Mouse (Mus musculus) v-Abl transformed pro-B cells (cell line): ENCODE data around the gene Ddx21.

Experiments
- in situ Hi-C, 2 experiments: fragments of 400-800 bp; cut with MboI; formaldehyde crosslinking; loops; one replicate each; pipeline ENCODE4 v1.15.1; 2025; ENCODE audit not compliant: unreplicated experiment in 2 of 2

Ddx21 gene

DNA sequence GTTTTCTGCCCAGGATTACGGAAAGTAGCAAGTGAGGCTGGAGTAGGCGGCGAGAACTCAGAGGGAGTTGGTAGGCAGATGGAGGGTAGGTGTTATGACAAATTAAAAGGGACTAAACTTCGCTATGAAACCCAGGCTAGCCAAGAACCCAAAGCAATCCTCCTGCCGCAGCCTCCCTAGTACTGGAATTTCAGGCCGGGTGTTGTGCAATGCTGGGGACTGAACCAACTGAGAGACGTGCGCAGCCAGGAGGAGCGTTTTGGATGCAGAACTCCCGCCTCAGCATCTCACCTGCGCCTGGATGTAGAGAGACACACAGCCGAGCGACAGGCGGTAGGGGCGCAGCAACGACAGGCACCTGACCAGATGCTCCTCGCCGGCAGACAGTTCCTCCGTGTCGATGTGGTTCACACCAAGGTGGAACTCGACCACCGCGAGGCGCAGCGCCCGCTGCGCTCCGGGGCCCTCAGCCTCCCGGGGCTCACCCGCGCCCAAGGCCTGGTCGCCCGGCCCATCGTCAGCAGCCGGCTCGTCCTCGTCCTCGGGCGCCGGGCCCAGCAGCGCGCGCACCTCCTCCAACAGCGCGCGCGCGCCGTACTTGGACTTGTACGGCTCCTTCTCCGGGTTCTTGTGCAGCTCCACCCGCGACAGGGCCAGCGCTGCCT, 24.3 kb downstream of the Ddx21 start:
- in situ Hi-C loops, result loop anchor here in 1 of 2 experiments (25.0 kb wide), 1 partner anchor 391 kb away; no protein-coding TSS in a partner anchor

DNA sequence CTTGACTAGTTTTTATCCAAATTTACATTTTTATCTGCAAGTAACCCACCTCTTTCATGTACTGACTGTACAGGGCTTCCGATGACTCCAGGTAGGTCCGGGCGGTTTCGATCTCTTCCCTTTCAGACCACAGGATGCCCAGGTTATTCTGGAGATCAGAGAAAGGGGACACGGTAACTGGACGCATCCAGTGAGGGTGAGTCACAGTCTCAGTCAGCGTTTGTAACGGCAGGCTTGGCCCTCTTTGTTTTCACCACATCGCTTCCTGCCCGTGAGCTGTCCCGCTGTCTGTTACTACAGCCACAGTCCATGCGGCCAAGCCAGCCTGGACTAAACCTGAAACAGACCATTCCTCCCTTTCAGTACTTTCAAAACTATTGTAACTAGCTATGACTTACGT, 27.1 kb downstream of the Ddx21 start:
- in situ Hi-C loops, result loop anchor here in 1 of 2 experiments (25.0 kb wide), 1 partner anchor 388 kb away; no protein-coding TSS in a partner anchor

DNA sequence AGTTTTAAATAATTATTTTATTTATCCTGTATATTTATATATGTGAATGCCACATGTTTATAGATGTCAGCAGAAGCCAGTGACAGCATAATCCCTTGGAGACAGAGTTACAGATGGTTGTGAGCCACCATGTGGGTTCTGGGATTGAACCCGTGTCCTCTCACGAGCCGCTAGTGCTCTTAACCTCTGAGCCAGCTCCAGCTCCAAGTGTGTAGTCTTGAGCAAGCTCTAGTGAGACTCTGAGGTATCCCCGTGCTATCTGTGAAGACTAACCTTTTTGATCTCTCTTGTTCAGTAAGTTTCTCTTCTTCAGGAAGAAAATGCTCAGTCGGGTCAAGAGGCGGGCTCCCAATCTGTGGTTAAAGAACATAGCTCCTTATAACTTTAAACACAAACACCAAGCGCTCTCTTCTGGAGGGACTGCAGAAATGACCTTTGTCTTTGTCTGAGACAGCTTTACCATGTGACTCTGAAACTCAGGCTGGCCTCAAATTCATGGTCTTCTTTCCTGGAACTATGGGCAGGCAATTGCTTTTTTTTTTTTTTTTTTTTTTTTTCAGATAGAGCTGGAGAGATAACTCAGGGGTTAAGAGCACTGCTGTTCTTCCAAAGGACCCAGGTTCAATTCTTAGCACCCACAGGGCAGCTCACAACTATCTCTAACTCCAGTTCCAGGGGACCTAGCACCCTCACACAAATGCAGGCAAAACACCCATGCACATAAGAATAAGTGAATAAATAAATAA, 31.8 kb downstream of the Ddx21 start:
- in situ Hi-C loops, result no loop called here

DNA sequence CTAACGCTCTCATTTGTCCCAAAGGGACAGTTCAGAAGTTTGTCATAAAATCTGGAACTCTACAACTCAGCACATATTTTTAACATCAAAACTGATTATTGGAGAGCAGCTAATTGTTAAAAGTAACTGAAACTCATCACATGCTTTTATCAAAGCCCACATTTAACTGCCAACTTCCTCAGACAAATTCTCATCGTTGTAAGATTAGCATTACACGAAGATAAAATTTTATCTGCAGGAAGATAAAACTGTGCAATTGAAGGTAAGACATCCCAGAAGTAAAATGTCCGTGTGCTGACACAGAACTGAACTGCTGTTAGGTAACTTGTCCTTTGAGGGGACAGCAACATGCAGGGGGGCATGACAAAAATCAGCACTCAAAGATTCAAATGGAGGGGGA, 33.2 kb downstream of the Ddx21 start:
- in situ Hi-C loops, result no loop called here

DNA sequence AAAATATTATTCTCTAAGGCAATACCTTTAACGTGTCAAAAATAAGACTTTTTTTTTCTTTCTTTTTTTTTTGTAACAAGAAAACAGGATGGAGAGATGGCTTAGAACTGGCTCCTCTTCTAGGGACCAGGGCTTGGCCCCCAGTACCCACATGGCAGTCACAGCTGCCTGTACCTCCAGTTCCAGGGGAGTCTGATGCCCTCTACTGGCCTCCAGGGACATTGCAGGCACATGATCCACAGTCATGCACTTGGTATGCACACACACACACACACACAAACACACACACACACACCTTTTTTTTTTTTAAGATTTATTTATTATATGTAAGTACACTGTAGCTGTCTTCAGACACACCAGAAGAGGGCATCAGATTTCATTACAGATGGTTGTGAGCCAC, 44.3 kb downstream of the Ddx21 start:
- in situ Hi-C loops, result no loop called here

DNA sequence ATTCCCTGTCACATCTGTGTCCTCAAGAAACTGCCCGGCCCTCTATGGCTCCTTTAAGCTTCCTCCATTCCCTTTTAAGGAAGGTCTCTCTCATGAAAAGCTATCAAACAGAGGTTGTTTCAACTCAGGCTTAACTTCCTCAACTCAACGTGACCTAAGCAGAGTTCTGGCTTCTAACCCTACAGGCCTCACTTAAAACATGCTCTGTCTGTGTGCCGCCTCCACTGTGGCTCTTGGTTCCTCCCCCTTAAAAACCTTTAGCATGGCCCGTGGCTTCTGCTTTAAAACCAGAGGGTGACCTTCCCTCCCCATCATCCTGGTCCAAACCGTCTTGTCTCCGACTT, 45.6 kb downstream of the Ddx21 start:
- in situ Hi-C loops, result no loop called here

DNA sequence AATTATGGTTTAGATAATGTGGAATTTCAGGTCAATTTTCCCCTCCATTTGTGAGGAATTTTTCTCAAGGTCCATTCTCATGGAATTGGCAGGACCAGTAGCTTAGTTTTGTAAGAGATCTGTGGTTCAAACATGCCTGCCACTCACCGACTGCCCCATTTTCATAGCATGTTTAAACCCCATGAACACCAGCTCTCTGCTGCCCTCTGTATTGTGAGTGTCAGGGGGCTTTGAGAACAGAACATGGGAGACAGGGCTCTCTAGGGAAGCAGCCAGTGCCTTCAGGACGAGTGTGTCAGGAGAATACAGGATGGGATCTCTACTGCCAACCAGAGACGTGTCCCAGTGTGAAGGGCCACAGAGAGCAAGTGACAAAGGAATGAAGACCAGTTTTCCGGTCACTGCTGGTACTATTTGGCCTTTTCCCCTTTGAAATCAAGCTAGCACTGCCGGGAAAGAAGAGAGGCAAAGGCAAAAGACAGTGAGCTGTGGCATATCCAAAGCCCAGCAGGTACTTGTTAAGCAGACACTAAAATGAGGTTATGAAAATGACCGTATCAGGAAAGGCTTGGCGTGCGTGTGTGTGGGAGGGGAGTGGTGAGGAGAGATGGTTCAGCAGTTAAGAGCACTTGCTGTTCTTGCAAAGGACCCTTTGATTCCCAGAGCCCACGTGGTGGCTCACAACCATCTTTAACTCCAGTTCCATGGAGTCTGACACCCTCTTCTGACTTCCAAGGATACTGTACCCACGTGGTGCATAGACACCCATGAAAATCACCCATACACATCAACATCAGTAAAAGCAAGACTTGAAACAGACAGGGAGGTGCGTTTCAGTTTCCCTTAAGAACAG, 46.1 kb downstream of the Ddx21 start:
- in situ Hi-C loops, result no loop called here

DNA sequence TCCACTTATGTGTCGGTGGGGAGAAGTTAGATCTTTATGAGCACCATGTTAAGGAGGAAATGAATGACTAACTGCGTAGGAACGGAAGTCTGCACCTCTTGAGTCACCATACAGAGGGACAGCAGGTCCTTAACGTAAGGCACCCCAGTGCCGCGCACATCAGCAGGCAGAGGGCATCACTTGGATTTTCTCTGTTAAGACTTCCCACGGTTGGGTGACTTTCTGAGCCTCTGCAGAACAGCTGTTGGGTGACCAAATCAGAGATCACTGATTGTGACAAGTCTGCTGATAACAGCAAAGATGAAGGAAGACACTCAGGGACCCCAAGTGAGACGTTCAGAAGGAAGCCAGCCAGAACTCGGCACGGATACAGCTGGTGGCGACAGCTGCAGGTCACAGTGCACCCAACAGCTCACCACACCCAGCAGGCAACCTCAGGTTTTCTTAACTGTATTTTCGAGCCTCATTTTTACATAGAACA, 48.4 kb downstream of the Ddx21 start:
- in situ Hi-C loops, result loop anchor here in 1 of 2 experiments (5.0 kb wide), 1 partner anchor 51 kb away; no protein-coding TSS in a partner anchor

DNA sequence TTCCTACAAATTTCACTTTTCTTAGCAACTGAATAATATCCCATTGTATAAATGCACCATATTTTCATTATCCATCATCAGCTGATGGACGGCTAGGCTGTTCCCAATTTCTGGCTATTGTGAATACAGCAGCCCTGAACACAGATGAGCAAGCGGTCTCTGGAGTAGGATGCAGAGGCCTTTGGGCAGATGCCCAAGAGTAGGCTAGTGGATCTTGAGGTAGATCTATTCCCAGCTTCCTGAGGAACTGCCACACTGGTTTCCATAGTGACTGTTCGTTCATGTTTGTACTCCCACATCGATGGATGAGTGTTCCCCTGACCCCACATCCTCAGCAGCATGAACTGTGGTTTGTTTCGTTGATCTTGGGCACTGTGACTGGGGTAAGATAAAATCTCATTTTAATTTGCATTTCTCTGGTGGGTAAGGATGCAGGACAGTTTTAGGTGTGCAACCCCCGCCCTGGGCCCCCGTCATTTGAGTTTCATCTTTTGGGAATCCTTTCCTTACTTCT, 51.2 kb downstream of the Ddx21 start:
- in situ Hi-C loops, result loop anchor here in 1 of 2 experiments (5.0 kb wide), 1 partner anchor 49 kb away; no protein-coding TSS in a partner anchor

DNA sequence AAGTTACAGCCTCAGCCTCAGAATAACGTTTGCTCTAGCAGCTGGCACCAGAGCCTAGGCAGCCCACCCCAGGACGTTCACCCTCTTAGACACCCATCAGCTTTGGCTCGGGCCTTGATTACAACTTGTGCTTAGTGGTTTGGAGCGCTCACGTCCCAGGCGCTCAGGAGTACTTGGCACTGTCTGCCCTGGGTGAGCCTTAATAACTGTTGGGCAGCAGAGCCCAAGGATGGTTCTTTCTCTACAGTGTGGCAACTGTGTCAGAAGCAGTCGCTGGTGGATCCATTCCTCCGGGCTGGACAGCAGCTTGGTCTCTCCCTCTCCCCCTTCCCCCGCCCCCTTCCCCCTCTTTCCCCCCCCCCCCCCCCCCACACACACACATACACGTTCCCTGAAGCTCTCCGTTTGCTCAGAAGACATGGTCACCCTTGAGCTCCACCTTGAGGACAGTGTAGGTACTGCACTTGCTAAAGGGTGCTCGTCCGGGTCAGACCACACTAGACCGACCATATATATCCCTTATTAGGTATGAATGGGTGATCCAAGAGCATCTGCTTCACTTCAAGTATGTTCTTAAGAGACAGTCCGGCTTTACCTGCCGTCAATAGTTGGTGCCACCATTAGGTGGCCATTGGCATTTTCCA, 52.4 kb downstream of the Ddx21 start:
- in situ Hi-C loops, result loop anchor here in 1 of 2 experiments (5.0 kb wide), 1 partner anchor 47 kb away; no protein-coding TSS in a partner anchor

DNA sequence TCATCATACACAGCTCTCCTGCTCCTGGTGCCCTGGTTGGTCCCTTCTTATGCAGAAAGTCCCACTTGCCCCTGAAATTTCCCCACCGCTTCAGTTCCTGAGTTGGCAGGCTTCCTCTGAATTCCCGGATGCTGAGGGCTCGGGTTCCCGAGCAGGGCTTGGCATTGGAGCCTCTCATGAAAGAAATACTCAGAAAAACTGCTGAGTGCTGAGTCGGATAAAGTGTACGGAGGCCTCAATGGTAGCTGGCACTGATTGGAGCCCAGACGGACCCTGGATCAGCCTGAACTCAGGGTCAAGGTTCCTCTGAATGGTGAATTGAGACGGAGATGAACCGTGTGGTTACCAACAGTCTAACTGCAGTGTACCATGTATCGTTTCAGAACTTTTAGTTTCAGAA, 55.6 kb downstream of the Ddx21 start:
- in situ Hi-C loops, result no loop called here

DNA sequence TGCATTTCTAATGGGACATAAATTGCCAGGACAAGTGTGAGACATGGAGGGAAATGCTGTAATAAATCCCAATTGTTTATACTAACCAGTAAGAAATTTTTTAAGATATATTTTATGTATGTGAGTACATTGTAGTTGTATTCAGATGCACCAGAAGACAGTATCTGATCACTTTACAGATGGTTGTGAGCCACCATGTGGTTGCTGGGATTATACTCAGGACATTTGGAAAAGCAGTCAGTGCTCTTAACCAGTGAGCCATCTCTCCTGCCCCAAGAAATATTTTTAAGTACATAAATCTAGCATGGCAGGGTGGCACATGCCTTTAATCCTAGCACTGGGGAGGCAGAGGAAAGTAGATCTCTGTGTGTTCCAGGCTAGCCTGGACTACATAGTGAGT, 56.3 kb downstream of the Ddx21 start:
- in situ Hi-C loops, result no loop called here

DNA sequence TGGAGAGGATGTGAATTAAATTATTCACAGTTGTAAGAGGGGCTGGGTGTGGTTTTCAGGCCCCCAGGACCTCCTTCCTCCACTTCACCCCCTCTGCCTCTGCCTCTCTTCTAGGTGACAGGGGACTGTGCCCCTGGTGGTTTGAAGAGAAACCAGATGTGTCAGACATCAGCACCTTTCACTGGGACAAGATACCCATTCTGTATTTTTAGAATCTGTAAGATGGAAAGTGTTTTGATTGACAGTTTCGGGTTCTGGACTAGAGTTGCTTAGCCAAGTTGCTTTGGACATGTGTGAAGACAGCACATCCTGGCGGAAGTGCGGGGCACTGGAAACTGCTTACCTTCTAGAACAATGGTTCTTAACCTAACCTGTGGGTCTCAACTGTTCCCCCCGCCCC, 57.8 kb downstream of the Ddx21 start:
- in situ Hi-C loops, result loop anchor here in 1 of 2 experiments (5.0 kb wide), 1 partner anchor 42 kb away; no protein-coding TSS in a partner anchor

DNA sequence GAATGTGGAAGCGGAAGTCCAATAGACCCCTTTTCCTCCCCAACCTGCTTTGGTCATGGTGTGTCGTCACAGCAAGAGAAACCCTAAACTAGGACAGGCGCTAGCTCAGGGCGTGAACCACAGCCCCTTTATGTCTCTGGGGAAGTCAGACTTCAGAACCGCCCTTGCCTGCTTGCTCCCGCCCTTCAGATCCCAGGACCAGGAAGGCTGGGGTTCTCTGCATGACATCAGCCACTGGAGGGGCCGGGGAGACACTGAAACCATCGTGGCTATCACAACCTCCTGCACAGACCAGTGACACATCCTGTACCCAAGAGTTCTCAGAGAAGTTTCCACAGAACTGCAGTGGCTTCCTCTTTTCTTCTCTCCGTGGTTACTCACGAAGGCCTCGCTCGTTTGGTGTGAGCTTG, 58.7 kb downstream of the Ddx21 start:
- in situ Hi-C loops, result loop anchor here in 1 of 2 experiments (5.0 kb wide), 1 partner anchor 41 kb away; no protein-coding TSS in a partner anchor

DNA sequence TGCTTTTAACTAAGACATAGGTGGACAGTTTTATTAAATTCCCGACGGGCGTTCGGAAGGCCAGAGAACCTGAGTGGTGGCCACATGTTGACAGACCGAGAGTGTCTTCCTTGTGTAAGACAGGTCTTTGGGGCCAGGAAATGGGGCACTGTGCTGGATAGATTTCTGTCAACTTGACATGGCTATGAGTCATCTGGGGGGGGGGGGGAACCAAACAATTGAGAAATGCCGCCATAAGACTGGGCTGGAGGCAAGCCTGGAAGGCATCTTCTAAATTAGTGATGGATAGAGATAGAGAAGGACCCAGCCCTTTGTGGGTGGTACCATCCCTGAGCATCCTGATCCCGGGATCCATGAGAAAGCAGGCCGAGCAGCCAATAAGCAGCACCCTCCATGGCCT, 59.2 kb downstream of the Ddx21 start:
- in situ Hi-C loops, result loop anchor here in 1 of 2 experiments (5.0 kb wide), 1 partner anchor 41 kb away; no protein-coding TSS in a partner anchor

DNA sequence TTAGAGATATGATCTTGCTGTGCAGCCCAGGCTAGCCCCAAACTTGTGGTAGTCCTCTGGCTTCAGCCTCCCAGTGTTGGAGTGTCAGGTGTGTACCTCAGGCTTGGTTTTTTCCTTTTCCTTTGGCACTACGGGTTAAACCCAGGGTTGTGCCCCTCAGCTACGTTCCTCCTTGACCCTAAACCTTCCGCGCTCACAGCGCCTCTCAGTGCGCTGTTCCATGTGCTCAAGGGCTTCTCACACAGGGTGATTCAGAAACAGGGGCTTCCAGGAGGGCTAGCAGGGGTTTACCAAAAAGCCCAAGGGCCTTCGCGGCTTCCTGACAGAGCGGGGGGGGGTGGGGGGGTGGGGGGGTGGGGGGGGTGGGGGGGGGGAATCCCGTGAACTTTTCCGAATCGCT, 59.6 kb downstream of the Ddx21 start:
- in situ Hi-C loops, result loop anchor here in 1 of 2 experiments (5.0 kb wide), 1 partner anchor 40 kb away; no protein-coding TSS in a partner anchor

DNA sequence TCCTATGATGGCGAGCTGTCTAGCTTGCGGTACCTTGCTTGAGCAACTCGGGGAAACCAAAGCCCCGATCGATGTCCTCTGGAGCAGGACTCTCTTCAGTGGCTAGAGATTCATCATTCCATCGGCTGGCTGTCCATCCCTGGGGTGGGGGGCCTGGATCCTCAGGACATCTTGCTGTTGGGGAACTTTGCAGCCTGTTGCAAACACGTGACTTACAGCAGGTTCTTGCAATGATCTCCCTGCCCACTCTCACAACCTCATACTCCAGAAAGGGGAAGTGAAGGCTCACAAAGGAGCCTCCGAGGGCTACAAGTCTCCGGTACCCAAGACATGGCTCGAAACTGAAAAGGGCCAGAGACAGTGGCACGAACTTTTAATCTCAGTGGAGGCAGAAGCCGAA, 60.6 kb downstream of the Ddx21 start:
- in situ Hi-C loops, result loop anchor here in 1 of 2 experiments (5.0 kb wide), 1 partner anchor 39 kb away; no protein-coding TSS in a partner anchor

DNA sequence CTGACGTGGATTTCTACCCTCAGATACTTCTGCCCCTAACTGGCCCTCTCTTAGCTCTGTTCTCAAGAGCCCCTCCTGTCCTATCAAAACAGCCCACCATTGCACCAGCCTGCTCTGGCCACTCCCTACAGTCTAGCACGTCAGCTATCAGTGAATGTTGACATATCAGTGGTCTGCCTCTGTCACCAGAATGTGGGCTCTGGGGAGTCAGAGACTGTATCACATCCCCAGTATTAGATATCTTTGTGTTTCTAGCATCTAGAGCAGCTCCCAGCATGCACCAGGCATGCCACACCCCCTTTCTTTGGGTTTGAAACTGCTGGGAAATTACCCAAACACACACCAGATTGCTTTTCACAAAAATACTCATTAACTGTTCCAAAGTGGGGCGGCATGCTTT, 61.3 kb downstream of the Ddx21 start:
- in situ Hi-C loops, result loop anchor here in 1 of 2 experiments (5.0 kb wide), 1 partner anchor 38 kb away; no protein-coding TSS in a partner anchor

DNA sequence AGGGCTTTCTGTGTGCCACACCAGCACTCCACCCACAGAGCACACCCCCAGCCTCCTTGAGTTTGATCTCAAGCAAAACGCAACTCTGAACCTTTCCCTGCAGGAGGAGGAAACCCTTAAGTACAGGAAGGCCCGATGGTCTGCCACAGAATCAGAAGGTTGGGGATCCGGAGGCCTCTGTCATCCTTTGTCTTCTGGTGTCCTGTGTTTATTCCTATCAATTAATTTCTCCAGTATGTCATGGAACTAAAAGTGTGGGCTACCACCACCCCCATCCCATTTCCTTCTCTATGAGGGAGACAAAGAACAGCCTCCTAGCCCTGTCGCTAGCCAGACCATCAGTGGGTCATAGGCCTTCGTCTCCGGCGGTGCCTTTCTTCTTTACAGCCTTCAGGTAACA, 67.6 kb downstream of the Ddx21 start:
- in situ Hi-C loops, result no loop called here

DNA sequence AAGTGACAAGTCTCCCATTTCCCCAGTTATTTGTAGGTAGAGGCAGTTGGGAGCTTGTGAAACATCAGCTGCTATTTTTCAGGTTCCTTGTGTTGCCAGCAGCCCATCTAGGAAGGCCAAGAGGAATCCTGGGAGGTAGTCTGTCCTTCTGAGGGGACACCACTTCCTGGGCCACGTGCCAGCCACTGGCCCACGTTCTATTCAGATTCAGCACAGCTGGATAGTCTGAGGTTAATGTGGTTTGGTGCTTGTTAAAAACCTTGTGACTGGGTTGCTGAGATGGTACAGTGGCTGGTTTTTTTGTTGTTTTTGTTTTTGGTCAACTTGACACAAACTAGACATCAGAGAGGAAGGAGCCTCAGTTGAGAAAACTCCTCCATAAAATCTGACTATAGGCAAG, 69.2 kb downstream of the Ddx21 start:
- in situ Hi-C loops, result no loop called here
